Mouse (Mus musculus): ENCODE measurements around the gene Sypl.

The Sypl gene

DNA sequence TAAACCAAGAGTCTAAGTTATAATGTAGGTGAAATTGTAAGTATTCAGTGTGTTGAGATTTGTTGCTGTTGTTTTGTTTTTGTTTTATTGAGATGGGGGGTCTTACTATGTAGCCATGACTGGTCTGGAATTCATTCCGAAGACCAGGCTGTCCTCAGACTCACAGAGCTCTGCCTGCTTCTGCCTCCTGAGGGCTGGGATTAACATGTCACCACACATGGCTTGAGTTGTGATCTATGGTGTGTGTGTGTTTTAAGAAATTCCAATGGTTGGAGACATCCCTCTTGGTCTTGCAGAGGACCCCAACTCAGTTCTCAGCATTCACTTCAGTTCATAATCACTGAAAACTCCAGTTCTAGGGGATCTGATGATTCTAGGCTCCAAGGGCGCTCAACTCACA is 53.5 kb downstream of the Sypl start:
- DNase-seq, result no peak

DNA sequence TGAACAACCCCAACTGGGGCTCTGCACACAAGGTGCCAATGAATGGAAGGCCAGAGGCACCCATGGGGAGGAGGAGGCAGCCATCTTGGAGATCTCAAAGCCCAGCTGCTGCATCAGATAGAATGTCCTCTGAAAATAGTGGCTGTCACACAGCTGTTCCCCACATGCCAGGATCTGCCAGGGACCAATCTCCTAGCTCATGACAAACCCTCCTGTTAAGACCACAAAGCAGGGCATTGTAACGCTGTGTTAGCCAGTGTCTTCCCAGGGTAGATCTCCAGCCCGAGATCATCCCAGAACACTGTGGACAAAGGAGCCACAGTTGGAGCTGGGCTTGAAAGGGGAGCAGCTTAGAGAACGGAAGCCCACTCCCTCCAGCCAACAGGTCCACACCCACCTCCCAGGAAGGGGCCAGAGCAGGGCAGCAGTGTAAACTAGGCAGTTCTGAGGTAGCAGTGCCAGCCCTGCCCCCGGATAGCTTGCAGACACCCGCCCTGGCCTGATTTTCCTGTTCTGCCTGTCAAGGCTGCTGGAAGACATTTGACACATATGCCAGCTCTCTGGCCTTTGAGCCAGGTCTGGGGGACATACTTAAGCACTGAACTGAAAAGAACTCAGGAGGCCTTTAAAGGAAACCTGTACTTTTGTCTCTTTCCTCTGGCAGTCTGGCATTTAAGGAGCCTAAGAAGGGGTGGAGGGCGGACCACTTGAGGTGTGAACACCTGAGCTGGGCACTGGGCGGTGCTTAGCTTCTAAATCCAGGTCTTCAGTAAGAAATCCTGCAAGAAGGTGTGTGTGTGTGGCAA is 54.8 kb downstream of the Sypl start:
- DNase-seq, result peak; percentile 82

DNA sequence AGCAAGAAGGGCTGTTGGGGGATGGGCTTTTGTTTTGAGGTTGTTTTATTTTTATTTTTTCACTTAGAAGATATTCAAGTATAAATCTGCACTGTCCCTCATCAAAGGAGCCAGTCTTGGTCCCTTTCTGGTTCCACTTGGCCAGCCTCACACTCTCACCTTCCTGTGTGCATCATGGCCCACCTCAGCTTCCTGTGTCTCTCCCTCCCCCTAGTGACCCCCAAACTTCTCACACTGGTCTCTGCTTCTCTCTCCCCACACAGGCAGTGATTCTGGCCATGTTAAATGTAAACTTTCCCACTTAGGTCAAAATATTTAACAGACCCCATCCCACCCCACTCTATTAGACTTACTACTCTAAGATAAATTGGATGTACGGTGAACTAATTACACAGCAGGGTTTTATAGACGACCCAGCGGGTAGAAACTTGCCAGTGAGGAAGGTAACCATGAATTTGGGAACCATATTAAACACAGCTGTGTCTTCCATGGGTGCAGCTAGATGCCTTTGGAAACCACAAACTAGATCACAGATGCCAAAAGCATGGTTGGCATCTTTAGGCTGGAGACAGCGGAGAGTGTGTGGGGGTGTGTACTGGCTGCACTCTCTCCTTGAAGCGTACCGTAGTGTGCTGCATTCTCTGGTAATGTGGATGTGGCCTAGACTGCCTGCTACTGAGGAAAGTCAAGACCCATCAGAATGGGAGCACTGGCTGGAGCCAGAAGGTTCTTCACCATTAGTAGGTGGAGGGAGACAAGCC is 55.7 kb downstream of the Sypl start:
- DNase-seq, result no peak

DNA sequence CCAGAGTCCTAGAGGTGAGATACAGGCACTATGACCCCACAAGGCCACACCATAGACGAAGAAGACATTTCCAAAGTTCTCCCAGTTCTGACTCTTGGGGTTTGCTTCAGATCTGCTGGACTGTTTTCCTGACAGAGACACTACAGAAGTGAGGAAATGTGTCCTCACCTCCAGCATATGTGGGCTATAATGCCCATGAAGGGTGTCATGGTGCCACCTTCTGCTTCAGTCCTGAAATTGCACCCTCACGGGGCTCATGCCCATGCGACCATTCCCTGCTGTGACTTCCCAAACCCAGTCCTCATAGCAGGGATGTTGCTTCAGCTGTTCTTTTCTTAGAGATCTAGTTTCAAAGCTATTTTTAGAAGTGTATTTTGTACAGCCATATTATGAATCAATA is 56.3 kb downstream of the Sypl start:
- DNase-seq, result peak; percentile 86

DNA sequence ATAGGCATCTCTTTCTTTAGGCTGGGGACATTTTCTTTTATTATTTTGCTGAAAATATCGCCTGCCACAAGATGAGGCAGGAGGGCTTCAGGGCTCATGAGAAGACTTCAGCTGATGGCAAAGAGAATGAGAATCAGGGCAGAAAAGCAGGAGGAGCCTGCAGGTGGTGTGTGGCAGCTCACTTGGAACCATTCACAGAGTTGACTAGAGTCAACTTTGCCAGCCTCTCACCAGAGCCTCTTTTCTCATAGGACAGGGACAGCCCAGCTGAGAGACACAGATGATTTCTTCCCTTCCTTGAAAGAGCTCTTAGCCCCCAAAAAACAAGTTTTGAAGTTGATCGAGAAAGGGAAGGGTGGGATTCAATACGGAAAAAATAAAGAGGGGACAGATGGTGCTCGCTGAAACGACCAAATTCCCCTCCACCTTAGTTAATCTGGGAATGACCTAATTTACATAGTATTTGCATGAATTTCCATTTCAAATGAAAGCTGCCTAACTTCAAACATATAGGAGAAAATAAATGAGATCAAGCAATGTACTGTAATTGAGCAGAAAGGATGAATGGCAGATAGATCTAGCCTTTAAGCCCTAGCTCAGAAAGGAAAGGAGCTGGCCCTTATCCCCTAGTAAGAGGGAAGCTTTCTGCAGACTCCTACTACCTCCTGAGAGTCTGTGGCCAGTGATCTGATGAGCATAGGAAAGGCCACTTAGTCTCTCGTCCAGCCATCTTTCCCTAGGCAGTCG is 60.5 kb downstream of the Sypl start:
- DNase-seq, result no peak

DNA sequence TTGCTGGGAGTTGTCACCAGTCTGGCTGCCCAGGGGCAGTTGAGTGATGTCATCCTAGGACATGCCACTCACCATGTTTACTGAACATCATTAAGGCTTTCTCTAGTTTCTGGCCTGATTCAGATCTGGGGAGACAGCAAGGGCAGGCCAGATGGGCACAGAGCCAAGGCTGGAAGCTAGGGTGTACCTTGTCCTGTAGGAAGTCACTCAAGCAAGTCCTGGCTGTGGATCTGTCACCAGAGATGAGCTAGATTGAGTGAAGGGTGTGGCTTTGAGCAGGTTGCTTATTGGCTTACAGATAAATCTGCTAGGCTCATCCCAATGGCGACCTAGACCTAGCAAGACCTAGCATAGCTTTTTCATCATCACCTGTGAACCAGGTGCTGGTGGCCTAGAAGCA is 61.4 kb downstream of the Sypl start:
- no peak for DNase-seq

DNA sequence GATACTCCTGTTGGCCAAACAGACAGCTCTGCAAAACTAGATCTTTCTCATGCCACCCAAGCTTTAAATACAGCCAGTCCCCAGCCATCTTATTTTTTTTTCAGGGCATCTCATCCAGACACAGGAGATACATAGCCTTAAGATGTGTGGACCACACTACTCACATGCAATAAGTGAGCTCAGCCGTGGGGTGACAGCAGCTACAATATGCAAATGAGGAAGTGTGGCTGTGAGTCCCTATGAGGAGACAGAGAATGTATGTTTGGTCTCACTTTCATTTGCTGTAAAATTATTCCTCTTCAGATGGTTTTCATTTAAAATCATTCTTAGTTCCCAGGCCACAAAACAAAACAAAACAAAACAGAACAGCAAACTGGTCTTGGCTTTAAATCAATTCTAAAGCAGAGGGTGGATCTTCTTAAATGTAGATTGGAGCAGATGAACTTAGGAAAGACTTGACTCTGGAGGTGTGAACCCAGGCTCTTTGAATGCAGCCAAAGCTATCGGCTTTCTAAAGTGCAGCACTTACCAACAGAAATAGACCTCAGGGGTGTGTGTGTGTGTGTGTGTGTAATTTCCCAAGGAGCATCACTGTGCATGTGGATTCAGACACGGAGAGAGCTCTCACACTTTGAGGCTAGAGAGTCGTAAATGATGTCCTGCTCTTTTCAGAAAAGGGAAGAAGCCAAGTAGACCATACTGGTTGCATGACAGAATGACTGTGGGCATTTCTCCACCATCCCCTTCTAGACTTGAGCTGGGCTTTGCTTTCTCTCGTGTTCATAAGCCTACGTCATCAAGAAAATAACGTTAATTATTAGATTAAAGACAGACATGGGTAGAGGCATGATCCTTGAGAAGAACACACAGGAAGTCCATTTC is 63.4 kb downstream of the Sypl start:
- no peak for DNase-seq

DNA sequence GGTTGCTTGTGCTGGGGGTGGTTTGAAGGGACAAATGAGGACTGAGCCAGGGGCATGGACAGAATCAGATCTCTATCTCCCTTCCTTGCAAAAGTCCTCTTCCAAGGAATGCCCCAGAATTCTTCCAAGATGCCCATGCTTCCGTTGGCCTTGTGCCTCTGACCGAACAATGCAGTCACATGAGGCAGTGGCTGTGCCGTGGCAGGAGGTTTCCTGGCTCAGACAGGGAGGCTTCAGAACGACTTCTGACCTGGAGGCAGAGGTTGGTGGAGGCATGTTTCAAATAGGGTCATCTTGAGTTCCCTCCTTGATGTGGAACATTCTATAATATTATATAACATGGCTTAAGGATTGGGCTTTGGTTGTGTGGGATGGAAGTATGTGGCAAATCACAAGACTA is 64.9 kb downstream of the Sypl start:
- DNase-seq, result peak; percentile 43

DNA sequence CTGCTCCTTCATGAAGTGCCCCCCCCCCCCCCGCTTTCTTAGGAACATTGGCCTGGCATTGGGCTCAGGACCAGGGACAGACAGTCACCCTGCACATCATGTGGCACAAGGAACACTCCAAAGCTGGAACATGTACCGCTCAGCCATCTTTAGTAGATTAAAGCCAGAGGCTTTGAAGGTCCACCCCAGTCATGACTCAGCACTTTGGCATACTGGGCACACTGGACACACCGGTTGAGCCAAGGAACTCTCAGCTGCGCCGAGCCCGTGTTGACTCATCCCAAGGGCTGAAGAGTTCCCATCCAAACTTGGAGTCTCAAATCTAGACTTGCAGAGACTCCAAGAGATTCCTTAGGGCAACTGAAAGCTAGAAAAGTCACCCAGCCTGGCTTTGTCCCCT is 66.3 kb downstream of the Sypl start:
- DNase-seq, result peak; percentile 84

DNA sequence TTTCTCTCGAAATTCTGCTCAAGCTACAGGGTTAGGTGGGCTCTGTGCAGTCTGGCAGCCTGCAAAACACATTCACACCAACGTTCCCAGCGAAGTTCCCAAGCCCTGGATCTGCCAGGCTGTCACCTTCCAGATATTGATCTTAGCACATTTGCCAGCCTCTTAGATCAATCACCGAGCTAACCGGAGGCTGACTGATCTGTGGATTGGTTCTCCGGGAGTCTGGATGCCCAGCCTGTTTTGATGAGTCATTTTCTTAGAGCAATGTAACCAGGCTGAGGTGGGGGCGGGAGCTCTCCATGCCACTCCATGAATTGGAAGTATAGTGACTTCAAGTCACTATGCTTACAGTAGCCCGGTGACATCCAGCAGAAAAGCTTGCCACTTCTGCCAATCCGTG is 67.4 kb downstream of the Sypl start:
- no peak for DNase-seq

DNA sequence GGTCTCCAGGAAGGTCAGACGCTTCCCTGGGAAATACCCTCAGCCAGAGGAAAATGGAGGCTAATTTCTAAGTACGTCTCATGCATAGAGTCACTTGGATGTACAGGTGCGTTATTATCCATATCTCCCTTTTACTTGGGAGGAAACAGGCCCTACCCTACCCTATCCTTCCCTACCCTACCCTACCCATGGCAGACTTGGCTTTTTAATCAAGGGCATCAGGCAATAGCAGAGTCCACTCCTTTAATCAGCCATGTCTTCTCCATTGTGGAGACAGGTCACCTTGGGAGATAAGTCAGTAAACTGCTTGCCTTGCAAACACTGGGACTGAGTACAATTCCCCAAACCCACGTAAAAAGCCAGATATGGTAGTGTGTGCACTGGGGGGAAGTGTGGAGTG is 68.1 kb downstream of the Sypl start:
- DNase-seq, result no peak

DNA sequence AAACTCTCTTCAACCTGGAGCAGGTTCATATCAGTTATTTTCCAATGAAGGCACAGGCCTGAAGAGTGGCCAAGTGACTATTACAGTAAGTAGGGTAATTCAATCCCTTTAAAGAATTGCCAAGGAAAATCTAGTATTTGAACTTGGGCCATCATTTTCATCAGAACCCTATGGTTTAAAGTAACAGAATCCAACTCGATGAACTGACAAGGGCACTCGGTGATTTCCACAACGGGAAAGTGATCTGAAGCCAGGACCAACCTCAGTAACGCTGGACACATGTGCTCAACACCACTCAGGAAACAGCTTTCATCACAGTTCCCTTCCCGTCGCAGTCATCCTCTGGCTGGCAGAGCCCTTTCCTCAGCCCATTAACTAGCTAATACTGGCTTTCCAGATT is 70.8 kb downstream of the Sypl start:
- no peak for DNase-seq

DNA sequence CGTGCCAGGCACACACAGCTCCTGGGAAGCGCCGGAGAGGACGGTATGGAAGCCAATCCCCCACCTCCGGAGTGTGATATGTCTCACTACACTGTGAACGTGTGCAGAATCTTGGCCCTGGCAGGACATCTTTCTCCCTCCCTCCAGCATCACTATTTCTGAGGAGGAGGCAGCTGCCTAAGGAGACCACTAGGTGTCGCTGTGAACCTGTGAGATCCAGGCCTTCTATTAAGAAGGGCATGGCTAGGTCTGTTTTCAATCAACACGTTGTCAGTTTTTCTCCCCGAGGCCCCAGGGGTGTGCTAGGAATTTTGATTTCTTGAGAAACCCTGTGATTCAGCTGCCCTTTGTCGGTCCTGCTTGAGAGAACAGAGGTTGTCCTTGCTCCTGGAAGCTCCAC is 73.4 kb downstream of the Sypl start:
- DNase-seq, result peak; percentile 87

DNA sequence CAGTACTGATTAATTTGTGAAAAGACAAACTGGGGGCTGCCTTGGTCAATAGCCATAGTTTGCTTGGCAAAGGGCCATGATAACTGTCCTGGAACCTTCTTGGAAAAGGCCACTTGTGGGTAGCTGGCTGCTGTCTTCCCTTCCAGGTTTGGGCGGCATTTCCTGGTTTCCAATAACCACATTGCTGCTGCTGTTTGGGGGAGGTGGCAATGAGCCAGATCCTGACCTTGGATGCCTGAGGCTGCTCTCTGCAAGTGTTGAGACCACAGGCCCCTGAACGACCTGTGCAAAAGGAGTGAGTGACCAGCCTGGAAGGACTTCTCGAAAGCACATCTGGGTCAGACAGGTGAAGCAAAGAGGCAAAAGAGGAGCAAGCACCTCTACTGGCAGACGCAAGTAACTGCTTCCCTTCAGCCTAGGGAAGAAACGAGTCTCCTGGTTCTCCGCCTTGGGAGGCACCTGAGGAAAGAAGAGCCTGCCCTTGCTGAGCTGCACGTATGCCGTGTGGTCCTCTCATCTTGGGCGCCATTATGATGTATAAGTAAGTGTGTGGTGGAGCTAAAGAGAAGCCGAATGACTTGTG is 74.5 kb downstream of the Sypl start:
- DNase-seq, result no peak

DNA sequence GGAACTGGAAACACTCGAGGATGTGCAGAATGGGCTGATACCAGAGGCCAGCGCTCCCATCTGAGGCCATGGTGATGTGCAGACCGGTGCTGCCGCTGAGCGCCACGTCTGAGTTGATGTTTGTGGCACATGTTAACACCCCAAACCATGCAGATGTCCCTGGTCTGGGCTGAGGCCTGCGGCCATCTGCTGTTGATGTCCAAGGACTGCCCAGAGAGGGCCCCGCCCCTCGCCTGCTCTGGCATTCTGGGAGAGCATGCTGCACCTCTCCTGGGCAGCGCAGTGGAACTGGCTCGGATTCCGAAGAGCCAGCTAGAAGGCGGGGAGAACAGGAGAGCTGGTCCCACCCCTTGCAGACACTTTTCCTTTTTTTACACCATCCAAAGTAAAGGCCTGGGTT is 75.0 kb downstream of the Sypl start:
- DNase-seq, result no peak
